Mouse (Mus musculus) hindbrain, embryonic 16.5 days (tissue): ENCODE measurements around the gene Hcrtr1. TPM values are rescaled to one million over a fixed set of nuclear protein-coding genes. Genes with fewer than 3 reads are reported as not detected.
A peak's percentile ranks its signal among the peaks of the same experiment; 100 is the strongest.

Experiments used
- ATAC-seq: fragments of 200-750 bp; cut with Nextera tagmentation; 2 replicates; pipeline ENCODE4 v1.8.0; 2017; ENCODE audit warnings: moderate TSS enrichment, moderate library complexity
- H3K27ac ChIP-seq: fragments of 300-500 bp; sonication (generic); 2 replicates; pipeline ENCODE4 v1.5.1; 2014; ENCODE audit warnings: low read depth, mild to moderate bottlenecking, control low read depth, low read length, moderate library complexity
- H3K27me3 ChIP-seq: fragments of 300-500 bp; sonication (generic); replicated peaks from 2 replicates; pipeline ENCODE4 v1.6.1; 2014; ENCODE audit warnings: low read length; ENCODE audit not compliant: control insufficient read depth, insufficient read depth
- H3K36me3 ChIP-seq: fragments of 300-500 bp; sonication (generic); 2 replicates; pipeline ENCODE4 v1.6.1; 2014; ENCODE audit warnings: mild to moderate bottlenecking, low read length, moderate library complexity, mixed read lengths; ENCODE audit not compliant: control insufficient read depth, insufficient read depth
- H3K4me1 ChIP-seq: fragments of 300-500 bp; sonication (generic); 2 replicates; pipeline ENCODE4 v1.6.1; 2014; ENCODE audit warnings: low read depth, low read length; ENCODE audit not compliant: control insufficient read depth, insufficient read depth
- H3K4me2 ChIP-seq: fragments of 300-500 bp; sonication (generic); 2 replicates; pipeline ENCODE4 v1.6.1; 2014; ENCODE audit warnings: mild to moderate bottlenecking, low read length, control low read depth, moderate library complexity
- H3K4me3 ChIP-seq: fragments of 300-500 bp; sonication (generic); 2 replicates; pipeline ENCODE4 v1.5.1; 2014; ENCODE audit warnings: mild to moderate bottlenecking, low read length, control low read depth, moderate library complexity
- H3K9ac ChIP-seq: fragments of 300-500 bp; sonication (generic); 2 replicates; pipeline ENCODE4 v1.6.1; 2014; ENCODE audit warnings: low read depth, mild to moderate bottlenecking, control low read depth, low read length, moderate library complexity
- H3K9me3 ChIP-seq: fragments of 300-500 bp; sonication (generic); 2 replicates; pipeline ENCODE4 v1.6.1; 2014; ENCODE audit warnings: mild to moderate bottlenecking, low read length, moderate library complexity; ENCODE audit not compliant: control insufficient read depth
- WGBS: fragments of 180-500 bp; shearing (Covaris S2); extraction: QIAGEN DNeasy Blood & Tissue Kit; methylation state at CpG from one replicate; pipeline ENCODE4 v1.1.7; 2014; 5-methylcytosine and 5-hydroxymethylcytosine counted together
- polyA plus RNA-seq: library from polyadenylated mRNA; unstranded; fragments of >200 nt; fragmentation: Nextera tagmentation; extraction: Ambion mirVana; gene quantifications from 2 replicates; pipeline ENCODE4 v1.2.1, GENCODE M21; 2015

The Hcrtr1 gene
- polyA plus RNA-seq, 1 experiment from 2014 or later: 8.6 TPM

GRCm38 (mm10) chr4:130177536-130177935, 38.4 kb upstream of the Hcrtr1 start:
- Histone ChIP-seq H3K27me3 (peaks cover 14% of the 10 kb centered on the region), H3K36me3 (no peaks in the 10 kb centered on the region), H3K27ac (no peak overlapping the region), H3K4me1 (peaks cover 11% of the 10 kb centered on the region), H3K4me2 (no peak overlapping the region), H3K9ac (no peak overlapping the region), H3K9me3 (no peaks in the 10 kb centered on the region), H3K4me3 (no peak overlapping the region)
- 65% methylated on average over 7 of the region's 7 CpGs for WGBS
- no peak for ATAC-seq

- Histone ChIP-seq H3K9me3 (no peaks in the 10 kb centered on the region), H3K4me1 (peaks cover 11% of the 10 kb centered on the region), H3K36me3 (no peaks in the 10 kb centered on the region), H3K4me3 (no peak overlapping the region), H3K9ac (no peak overlapping the region), H3K27ac (no peak overlapping the region), H3K4me2 (no peak overlapping the region), H3K27me3 (peaks cover 14% of the 10 kb centered on the region)
- no peak for ATAC-seq
- WGBS: 68% methylated on average over 4 of the region's 4 CpGs
These were observed 37.9 kb upstream of the Hcrtr1 start for GRCm38 (mm10) chr4:130177087-130177486.

GRCm38 (mm10) chr4:130176156-130176720, 37.1 kb upstream of the Hcrtr1 start:
- Histone ChIP-seq H3K9ac (no peak overlapping the region), H3K4me2 (no peak overlapping the region), H3K27ac (no peak overlapping the region), H3K4me3 (no peak overlapping the region), H3K9me3 (no peaks in the 10 kb centered on the region), H3K36me3 (no peaks in the 10 kb centered on the region), H3K4me1 (peaks cover 11% of the 10 kb centered on the region), H3K27me3 (peaks cover 14% of the 10 kb centered on the region)
- ATAC-seq: no peak
- 92% methylated on average over 5 of the region's 5 CpGs for WGBS

- Histone ChIP-seq H3K27me3 (peaks cover 14% of the 10 kb centered on the region), H3K9me3 (no peaks in the 10 kb centered on the region), H3K36me3 (no peaks in the 10 kb centered on the region), H3K4me2 (peak within 1 kb of the TSS; percentile 49), H3K9ac (no peak within 1 kb of the TSS), H3K4me1 (peaks cover 11% of the 10 kb centered on the region), H3K4me3 (peak within 1 kb of the TSS; percentile 11; the same call in 1 of the 2 replicates), H3K27ac (no peak within 1 kb of the TSS)
- ATAC-seq: no peak
- 0% methylated on average over 11 of the region's 14 CpGs for WGBS
These were observed 36.0 kb upstream of the Hcrtr1 start, which contains the start of gene Tinagl1 for GRCm38 (mm10) chr4:130175072-130175711. Tinagl1 (minus strand) TSS chr4:130175122.

GRCm38 (mm10) chr4:130174335-130175031, 35.3 kb upstream of the Hcrtr1 start:
- no peak overlapping the region for H3K9ac ChIP-seq
- H3K27me3 ChIP-seq: peaks cover 14% of the 10 kb centered on the region
- H3K36me3 ChIP-seq: no peaks in the 10 kb centered on the region
- H3K9me3 ChIP-seq: no peaks in the 10 kb centered on the region
- H3K4me3 ChIP-seq: peak overlapping the region; percentile 11; the same call in 1 of the 2 replicates
- peak; percentile 24; the same call in 1 of the 2 replicates for ATAC-seq
- H3K4me1 ChIP-seq: peaks cover 11% of the 10 kb centered on the region
- no peak overlapping the region for H3K27ac ChIP-seq
- H3K4me2 ChIP-seq: peak overlapping the region; percentile 49
- 3% methylated on average over 24 of the region's 25 CpGs for WGBS

GRCm38 (mm10) chr4:130173911-130174311, 34.8 kb upstream of the Hcrtr1 start:
- no peak overlapping the region for H3K27ac ChIP-seq
- H3K36me3 ChIP-seq: no peaks in the 10 kb centered on the region
- H3K9ac ChIP-seq: no peak overlapping the region
- H3K9me3 ChIP-seq: no peaks in the 10 kb centered on the region
- no peak overlapping the region; the same call in 1 of the 2 replicates for H3K4me2 ChIP-seq
- H3K4me1 ChIP-seq: peaks cover 11% of the 10 kb centered on the region
- no peak overlapping the region for H3K4me3 ChIP-seq
- WGBS: 34% methylated on average over 19 of the region's 19 CpGs
- ATAC-seq: no peak
- peaks cover 14% of the 10 kb centered on the region for H3K27me3 ChIP-seq

- ATAC-seq: no peak
- Histone ChIP-seq H3K27me3 (peaks cover 14% of the 10 kb centered on the region), H3K27ac (no peak overlapping the region), H3K4me3 (no peak overlapping the region), H3K4me1 (peaks cover 11% of the 10 kb centered on the region), H3K4me2 (no peak overlapping the region), H3K9me3 (no peaks in the 10 kb centered on the region), H3K36me3 (no peaks in the 10 kb centered on the region), H3K9ac (no peak overlapping the region)
- WGBS: 71% methylated on average over 11 of the region's 11 CpGs
These were observed 34.1 kb upstream of the Hcrtr1 start for GRCm38 (mm10) chr4:130173060-130173822.

GRCm38 (mm10) chr4:130171951-130172765, 33.0 kb upstream of the Hcrtr1 start:
- Histone ChIP-seq H3K27ac (no peak overlapping the region), H3K4me2 (no peak overlapping the region), H3K9me3 (no peaks in the 10 kb centered on the region), H3K4me1 (peaks cover 11% of the 10 kb centered on the region), H3K27me3 (peaks cover 14% of the 10 kb centered on the region), H3K36me3 (no peaks in the 10 kb centered on the region), H3K9ac (no peak overlapping the region), H3K4me3 (no peak overlapping the region)
- no peak for ATAC-seq
- WGBS: 66% methylated on average over 10 of the region's 11 CpGs
